In genomic region chrX:99201081-99201480, GRCm38 (mm10) we compare ENCODE assay signal across 23 mouse cellular contexts.
A peak's percentile ranks its signal among the peaks of the same experiment; 100 is the strongest.
DNase-seq lines count a peak whose midpoint lies in the region; ATAC-seq and TF ChIP-seq lines count a peak whose summit lies in the region.
"Had no signal": no experiment of that assay in that cellular context is flagged by ENCODE, and none has a peak within 500 bp of the region (broad histone marks: within the 10 kb centered on the region; RNA-seq: fewer than 3 reads in every experiment).

No protein-coding gene starts in this region.

- no peak overlapping the region for H3K9ac ChIP-seq in heart, postnatal 0 days (replicated peaks; ENCODE audit: low read depth, low read length)
- no peak overlapping the region for H3K9ac ChIP-seq in intestine, postnatal 0 days (ENCODE audit: low read depth, low read length)
- H3K9ac ChIP-seq: forebrain, embryonic 12.5 days; hindbrain, embryonic 15.5 days; liver, embryonic 12.5 days; liver, postnatal 0 days had no signal

- H3K9me3 ChIP-seq in heart, postnatal 0 days (replicated peaks; ENCODE audit: control insufficient read depth, low read length), result no peaks in the 10 kb centered on the region
- no peaks in the 10 kb centered on the region for H3K9me3 ChIP-seq in intestine, postnatal 0 days (ENCODE audit: control insufficient read depth)
- H3K9me3 ChIP-seq: forebrain, embryonic 12.5 days; hindbrain, embryonic 15.5 days; liver, embryonic 12.5 days had no signal

- 58% methylated on average over 7 of the region's 7 CpGs for WGBS in heart, postnatal 0 days
- WGBS in intestine, postnatal 0 days, result 87% methylated on average over 7 of the region's 7 CpGs

- no peak overlapping the region for H3K4me2 ChIP-seq in heart, postnatal 0 days (ENCODE audit: low read depth, low read length)
- H3K4me2 ChIP-seq in intestine, postnatal 0 days (replicated peaks; ENCODE audit: low read depth), result no peak overlapping the region
- H3K4me2 ChIP-seq: forebrain, embryonic 12.5 days; hindbrain, embryonic 15.5 days; liver, embryonic 12.5 days; midbrain, embryonic 11.5 days had no signal

- H3K27ac ChIP-seq in heart, postnatal 0 days (ENCODE audit: low read depth), result 0 out of 2 replicates have a peak overlapping the region, but pooled peaks have one; percentile 96
- H3K27ac ChIP-seq in intestine, postnatal 0 days (ENCODE audit: low read depth, low read length), result no peak overlapping the region
- H3K27ac ChIP-seq: hindbrain, embryonic 15.5 days; layer of hippocampus, adult 2 months; liver, embryonic 12.5 days had no signal

- peaks cover 5% of the 10 kb centered on the region; the same call in 1 of the 2 replicates for H3K4me1 ChIP-seq in heart, postnatal 0 days (ENCODE audit: control insufficient read depth, insufficient read depth)
- no peaks in the 10 kb centered on the region for H3K4me1 ChIP-seq in intestine, postnatal 0 days (replicated peaks; ENCODE audit: control insufficient read depth, insufficient read depth, low read length)
- H3K4me1 ChIP-seq: liver, embryonic 12.5 days had no signal

- H3K36me3 ChIP-seq in heart, postnatal 0 days (replicated peaks; ENCODE audit: control insufficient read depth, insufficient read depth, low read length), result no peaks in the 10 kb centered on the region
- H3K36me3 ChIP-seq in intestine, postnatal 0 days (ENCODE audit: control insufficient read depth, insufficient read depth), result no peaks in the 10 kb centered on the region
- H3K36me3 ChIP-seq: forebrain, embryonic 12.5 days; hindbrain, embryonic 15.5 days; liver, embryonic 12.5 days had no signal

- no peak for ATAC-seq in heart, postnatal 0 days (ENCODE audit: insufficient read depth, low read depth)
- ATAC-seq in intestine, postnatal 0 days, result no peak
- ATAC-seq: inflammation-experienced regulatory T-cells, adult 6 months; liver, embryonic 12.5 days; liver, postnatal 0 days; midbrain, embryonic 16.5 days had no signal

- H3K4me3 ChIP-seq in heart, postnatal 0 days (ENCODE audit: low read depth, low read length), result no peak overlapping the region
- no peak overlapping the region for H3K4me3 ChIP-seq in intestine, postnatal 0 days (ENCODE audit: low read depth, low read length)
- H3K4me3 ChIP-seq: erythroblast, embryonic 14.5 days; forebrain, embryonic 12.5 days; hindbrain, embryonic 15.5 days; layer of hippocampus, adult 2 months; liver, embryonic 12.5 days had no signal

- no peak for TF ChIP-seq CTCF in heart, postnatal 0 days (IDR thresholded peaks at IDR 0.05; ENCODE audit: low read depth)
- no peak for TF ChIP-seq CTCF in intestine, postnatal 0 days (IDR thresholded peaks at IDR 0.05; ENCODE audit: low read depth)

- peak; percentile 33 to 58 for DNase-seq in heart, adult 18-20 months
- no peak for DNase-seq in heart, postnatal 25 days (ENCODE audit: low spot score)
- DNase-seq in kidney, postnatal 10 days, result peak; percentile 11
- no peak for DNase-seq in kidney, adult 18-20 months
- DNase-seq in heart, postnatal 0 days (ENCODE audit: low spot score), result no peak
- peak; percentile 19 for DNase-seq in skeletal muscle tissue, adult 2 months (ENCODE audit: low read depth, low spot score)
- DNase-seq: adrenal gland, postnatal 25 days; B cell, adult 2 months; cerebellum, adult 18-20 months; cerebellum, postnatal 10 days; kidney, adult 8-10 months; liver, postnatal 0 days; lung, postnatal 36 days; thymus, postnatal 4 days had no signal

- H3K27me3 ChIP-seq in heart, postnatal 0 days (ENCODE audit: control insufficient read depth, insufficient read depth, low read length), result no peaks in the 10 kb centered on the region
- 0 out of 2 replicates have a peak, but pooled peaks cover 4% of the 10 kb centered on the region for H3K27me3 ChIP-seq in intestine, postnatal 0 days (replicated peaks; ENCODE audit: control insufficient read depth, insufficient read depth, low read length)

- intact Hi-C loops in heart, postnatal 25 days (cut with DNase I), result loop anchor here (2.0 kb wide), 1 partner anchor 16 kb away; no protein-coding TSS in a partner anchor

- no peak for TF ChIP-seq EP300 in heart, postnatal 0 days (IDR thresholded peaks at IDR 0.05; ENCODE audit: low read depth)

Comparison
In these comparisons a context has a peak if more than half of its experiments do, and no peak if none do; other contexts are left out.
1. DNase-seq: peak in heart, adult 18-20 months (2 of 2), kidney, postnatal 10 days (single experiment) and skeletal muscle tissue, adult 2 months (single experiment); none in heart, postnatal 25 days (single experiment), kidney, adult 18-20 months (single experiment) and heart, postnatal 0 days (single experiment).